Mouse (Mus musculus) cerebral cortex, adult 2 months (tissue): ENCODE measurements around the gene Wdr81.

Experiments used
- WGBS: fragments of 180-500 bp; shearing (Covaris S2); methylation state at CpG from one replicate; pipeline ENCODE4 v1.1.7; 2018; 5-methylcytosine and 5-hydroxymethylcytosine counted together

Wdr81 gene

GRCm38 (mm10) chr11:75400099-75400498 is 54.4 kb downstream of the Wdr81 start:
- 70% methylated on average over 9 of the region's 9 CpGs for WGBS

DNA sequence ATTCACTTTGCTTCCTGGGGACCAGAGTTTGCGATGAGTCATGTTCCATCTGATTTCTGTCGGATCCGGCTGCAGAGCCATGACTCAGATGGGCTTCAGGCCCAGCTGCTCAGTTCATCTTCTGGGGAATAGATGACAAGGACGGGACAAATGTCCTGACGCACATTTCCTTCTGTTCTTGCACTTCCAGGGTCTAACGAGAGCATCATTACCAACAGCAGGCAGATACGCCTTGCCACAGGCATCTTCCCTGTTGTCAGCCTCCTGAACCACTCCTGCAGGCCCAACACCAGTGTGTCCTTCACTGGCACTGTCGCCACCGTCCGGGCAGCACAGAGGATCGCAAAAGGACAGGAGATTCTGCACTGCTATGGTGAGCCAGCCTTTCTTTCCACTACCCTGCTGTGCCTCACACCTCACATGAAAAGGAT is 55.1 kb downstream of the Wdr81 start:
- 59% methylated on average over 11 of the region's 11 CpGs for WGBS

DNA sequence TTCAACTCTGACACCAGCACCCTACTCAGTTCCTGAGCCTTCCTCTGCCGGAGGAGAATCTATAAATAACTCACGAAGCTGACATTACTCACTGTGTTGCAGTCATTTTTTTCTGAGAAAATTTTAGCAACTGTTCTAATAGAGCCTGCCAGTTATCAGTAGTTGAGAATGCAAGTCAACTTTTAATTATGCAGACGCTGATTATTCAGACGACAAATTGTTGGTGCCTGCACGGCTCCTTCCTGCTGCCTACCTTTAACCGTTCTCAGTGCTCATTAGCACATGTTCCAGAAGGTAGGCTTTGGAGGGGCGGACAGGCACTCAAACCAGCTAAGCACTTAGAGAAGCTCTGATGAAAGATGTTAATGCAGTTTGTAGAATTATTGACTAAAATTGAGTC is 57.1 kb downstream of the Wdr81 start:
- 46% methylated on average over 7 of the region's 7 CpGs for WGBS

DNA sequence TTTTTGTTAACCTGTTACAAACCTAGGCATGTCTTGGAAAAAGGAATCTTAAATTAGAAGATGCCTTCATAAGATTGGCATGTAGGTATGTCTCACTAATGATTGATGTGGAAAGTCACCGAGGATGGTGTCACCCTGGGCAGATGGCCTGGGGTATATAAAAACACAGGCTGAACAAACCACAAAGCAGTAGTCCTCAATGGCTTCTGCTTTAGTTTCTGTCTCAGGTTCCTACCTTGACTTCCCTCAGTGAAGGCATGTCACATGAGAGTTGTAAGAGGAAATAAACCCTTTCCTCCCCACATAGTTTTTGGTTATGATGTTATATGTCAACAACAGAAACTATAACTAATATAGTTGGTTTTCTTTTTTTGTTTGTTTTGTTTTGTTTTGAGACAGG is 58.9 kb downstream of the Wdr81 start:
- 72% methylated on average over 1 of the region's 1 CpGs for whole genome bisulfite sequencing
